Mouse (Mus musculus): ENCODE data around the gene Frmd4a.
"Not testable (repeated sequence)": the region's sequence is repeated elsewhere in the genome, so short reads cannot be mapped to it uniquely, and the experiment has no call there.

Frmd4a gene

DNA sequence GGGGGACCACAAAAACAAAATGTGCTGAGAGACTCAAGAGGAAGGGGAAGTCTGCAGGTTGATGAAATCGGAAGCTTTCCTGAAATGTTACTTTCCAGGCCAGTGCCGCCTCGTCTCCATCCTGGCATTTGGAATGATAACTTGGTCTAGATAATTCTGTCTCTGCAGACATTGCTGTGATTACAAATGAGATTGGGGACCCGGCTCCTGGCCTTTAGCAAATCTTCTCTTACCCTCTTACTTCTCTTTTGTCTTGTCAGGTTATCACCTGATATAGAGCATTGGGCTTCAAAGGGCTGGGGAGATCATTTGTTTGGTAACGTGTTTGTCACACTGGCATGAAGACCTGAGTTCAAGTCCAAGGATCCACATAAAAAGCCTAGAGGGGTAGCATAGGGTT lies 317.4 kb downstream of the Frmd4a start:
- in situ Hi-C loops (cut with MseI, MboI), result no loop called here

- in situ Hi-C loops (cut with MseI, MboI), result no loop called here
Observed at GRCm38 (mm10) chr2:4335881-4336280, 318.4 kb downstream of the Frmd4a start.

DNA sequence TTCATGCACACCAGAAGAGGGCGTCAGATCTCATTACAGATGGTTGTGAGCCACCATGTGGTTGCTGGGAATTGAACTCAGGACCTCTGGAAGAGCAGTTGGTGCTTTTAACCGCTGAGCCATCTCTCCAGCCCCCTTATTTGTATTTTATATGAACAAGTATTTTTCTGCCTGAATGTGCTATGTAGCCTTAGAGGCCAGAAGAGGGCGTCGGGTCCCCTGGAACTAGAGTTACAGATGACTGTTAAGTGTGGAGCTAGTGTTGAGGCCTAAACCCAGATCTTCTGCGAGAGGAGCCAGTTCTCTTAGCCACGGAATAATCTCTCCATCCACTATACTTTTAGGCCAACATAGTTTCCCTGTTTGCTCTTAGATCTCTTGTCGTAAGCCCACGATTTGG lies 320.8 kb downstream of the Frmd4a start:
- in situ Hi-C loops (cut with MseI, MboI), result not testable (repeated sequence)

GRCm38 (mm10) chr2:4339128-4339527 lies 321.6 kb downstream of the Frmd4a start:
- in situ Hi-C loops (cut with MseI, MboI), result no loop called here

DNA sequence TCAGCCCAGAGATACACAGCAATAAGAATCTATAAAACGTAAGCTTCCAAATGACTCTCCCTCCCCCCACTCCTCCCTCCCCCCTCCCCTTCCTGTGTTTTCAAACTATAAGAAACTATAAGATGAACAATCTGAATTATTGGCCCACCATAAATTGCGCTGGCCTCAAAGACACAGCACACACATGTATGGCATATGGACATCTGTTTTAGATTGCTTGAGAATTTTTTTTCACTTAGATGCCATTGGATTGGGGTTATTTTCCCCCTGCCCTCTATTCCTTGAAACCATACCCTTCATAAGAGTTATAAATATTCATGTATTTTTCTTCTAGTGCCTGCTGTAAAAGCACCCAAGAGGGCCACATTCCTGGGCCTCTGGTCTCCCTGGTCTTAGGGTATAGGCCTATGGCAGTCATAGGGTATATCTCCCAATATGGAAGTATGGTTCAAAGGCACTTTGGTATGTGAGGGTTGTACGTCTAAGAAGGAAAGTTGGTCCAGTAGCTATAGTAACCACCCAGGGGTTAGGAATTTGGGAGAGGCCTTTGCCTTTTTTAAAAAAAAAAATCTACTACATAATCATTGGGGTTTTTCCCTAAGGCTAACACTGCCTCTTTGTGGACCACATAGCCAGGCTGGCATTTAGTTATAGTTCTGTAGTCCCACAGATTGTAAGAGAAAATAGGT lies 322.2 kb downstream of the Frmd4a start:
- in situ Hi-C loops (cut with MseI, MboI), result no loop called here

- in situ Hi-C loops (cut with MseI, MboI), result no loop called here
Observed at GRCm38 (mm10) chr2:4340378-4340777, 322.9 kb downstream of the Frmd4a start.

- in situ Hi-C loops (cut with MseI, MboI), result no loop called here
Observed at GRCm38 (mm10) chr2:4341141-4341540, 323.6 kb downstream of the Frmd4a start.

DNA sequence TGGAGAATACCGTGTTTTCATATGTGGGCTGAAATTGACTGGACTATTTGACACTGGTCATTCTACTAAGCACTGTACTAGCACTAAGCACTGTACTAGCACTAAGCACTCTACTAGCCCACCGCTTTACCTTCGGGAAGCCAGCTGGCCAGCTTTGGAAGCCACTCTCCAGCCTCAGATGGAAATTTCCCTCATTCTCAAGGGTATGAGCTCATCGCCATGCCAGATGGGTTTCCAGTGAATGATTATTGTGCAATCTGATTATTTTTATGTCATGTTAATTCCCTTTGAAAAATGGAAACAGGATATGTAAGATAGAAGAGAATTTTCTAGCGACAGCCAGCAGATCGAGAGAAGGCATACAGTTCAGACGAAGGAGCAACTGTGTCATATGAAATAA lies 324.5 kb downstream of the Frmd4a start:
- in situ Hi-C loops (cut with MseI, MboI), result no loop called here

GRCm38 (mm10) chr2:4344411-4344810 lies 326.9 kb downstream of the Frmd4a start:
- in situ Hi-C loops (cut with MseI, MboI), result no loop called here

DNA sequence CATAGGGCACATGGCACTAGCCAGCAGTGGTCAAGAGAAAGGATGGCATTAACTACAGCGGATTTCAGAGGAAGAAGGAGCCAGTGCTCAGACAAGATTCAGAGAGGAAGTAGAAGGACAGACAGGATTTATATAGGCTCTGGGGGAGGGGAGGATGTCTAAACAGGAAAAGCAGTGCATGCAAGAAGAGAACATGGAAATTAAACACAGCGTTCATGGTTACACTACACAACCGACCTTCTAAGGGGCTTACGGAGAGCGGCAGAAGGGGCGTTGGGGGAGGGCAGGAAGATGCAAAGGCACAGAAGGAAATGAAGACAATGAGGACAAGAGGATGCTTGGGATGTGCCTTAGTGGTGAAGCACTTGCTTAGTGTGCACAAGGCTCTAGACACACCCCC lies 328.7 kb downstream of the Frmd4a start:
- in situ Hi-C loops (cut with MseI, MboI), result no loop called here

DNA sequence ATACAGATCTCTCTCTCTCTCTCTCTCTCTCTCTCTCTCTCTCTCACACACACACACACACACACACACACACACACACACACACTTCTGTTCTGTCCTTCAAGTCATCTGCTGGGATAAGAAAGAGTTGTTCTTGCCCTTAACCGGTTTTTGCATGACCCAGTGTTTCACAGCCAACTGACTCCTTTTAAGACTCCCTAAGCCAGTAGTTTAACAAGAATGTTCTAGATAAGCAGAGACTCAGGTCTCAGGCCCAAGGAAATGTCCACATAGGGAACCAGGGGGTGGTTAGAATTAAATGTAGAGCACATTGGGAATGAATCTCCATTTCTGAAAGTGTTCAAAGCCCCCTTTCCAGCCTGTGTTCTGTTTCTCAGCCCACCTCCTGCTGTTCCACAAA lies 329.4 kb downstream of the Frmd4a start:
- in situ Hi-C loops (cut with MseI, MboI), result no loop called here

DNA sequence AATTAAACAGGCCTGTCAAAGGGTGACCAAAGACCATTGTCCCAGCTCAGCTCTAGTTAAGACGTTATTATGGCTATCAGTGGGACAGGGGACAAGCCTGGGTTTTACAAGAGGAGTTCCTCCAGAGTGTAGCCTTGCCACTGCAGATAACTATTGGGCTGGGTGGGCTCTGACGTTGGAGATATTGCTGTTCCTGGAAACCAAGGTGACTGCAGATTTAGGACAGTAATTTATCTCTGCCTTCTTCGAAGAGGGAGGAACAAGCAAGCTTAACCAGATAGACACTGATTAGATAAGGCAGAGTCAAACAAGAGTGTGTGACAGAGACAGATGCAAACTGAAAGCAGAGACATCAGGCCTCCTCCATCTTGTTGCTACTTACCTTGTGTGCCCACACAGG lies 330.3 kb downstream of the Frmd4a start:
- in situ Hi-C loops (cut with MseI, MboI), result no loop called here

DNA sequence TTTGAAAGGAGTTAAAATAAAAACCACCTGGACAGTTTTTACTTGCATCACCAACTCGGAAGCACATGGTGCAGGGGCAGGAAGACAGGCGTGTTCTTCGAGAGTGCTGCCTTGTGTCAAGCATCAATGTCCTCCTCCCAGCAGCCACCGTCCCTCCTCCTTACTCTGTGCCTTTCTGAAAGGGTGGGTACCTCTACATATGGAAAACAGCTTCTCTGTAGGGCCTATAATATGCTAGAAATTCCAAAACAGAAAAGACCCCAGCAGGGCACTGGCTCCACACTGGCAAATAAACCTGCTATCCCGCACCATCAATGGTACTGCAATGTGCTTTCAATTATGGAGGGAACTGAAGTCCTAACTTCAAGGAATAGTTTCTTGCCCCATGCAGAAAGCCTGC lies 331.0 kb downstream of the Frmd4a start:
- in situ Hi-C loops (cut with MseI, MboI), result no loop called here

DNA sequence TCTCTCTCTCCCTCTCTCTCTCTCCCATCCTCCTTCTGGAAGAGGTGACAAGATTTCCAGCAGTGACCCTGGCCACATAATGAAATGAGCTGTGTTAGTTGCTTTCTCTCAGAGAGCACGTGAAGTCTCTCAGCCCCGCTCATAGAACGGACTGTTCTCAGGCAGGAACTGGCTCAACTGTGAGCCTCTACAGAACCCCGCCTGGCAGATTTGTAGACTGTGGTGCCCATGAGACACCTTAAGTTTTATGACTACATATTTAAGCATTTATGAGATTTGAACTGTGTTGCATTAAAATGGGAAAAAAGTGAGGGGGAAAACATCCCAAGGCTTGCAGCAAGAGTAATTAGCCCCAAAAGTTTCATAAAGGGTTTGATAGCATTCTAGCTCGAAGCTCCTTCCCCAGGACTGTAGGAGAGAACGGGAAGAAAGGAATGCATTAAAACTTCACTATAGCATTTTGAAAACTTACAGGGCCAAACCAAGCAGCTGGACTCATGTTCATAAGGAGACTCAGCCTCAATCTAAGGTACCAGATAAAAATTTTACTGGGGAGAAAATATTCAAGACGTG lies 339.4 kb downstream of the Frmd4a start:
- in situ Hi-C loops (cut with MseI, MboI), result no loop called here

DNA sequence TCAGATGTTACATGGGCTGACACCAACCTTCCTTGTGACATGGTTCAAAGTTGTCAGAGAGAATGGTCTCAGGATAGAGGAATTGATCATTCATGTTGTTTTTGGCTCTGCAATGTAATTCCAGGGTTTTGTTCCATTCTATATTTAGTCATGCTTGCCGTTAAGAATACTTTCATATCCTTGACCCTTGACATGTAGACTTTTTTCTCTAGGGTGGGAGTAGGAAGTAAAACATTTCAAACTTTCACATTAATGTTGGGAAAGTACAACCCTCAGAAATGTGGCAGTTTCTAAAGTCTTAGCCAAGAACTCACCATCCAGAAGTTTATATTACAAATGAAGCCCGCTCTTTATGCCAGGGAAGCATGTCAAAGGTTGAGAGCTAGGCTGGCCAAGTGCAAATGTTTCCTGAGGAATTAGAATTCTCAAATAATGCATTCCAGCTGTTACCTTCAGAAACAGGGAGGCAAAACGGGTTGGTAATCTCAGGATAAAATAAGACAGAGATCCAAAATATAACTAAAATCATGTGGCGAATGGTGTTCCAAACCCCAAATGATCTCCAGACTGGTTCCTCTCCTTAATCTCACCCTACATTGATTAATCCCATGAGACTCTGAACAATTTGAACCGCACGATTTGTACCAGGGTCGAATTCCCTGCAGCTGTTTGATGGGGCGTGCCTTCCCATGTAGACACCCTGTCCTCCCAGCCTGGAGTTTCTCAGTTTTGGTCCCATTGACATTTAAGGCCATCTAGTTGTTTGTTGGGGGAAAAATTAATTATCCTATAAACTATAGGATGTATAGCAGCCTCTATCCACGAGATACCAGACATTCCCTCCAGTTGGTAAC lies 344.7 kb downstream of the Frmd4a start:
- in situ Hi-C loops (cut with MseI, MboI), result no loop called here

DNA sequence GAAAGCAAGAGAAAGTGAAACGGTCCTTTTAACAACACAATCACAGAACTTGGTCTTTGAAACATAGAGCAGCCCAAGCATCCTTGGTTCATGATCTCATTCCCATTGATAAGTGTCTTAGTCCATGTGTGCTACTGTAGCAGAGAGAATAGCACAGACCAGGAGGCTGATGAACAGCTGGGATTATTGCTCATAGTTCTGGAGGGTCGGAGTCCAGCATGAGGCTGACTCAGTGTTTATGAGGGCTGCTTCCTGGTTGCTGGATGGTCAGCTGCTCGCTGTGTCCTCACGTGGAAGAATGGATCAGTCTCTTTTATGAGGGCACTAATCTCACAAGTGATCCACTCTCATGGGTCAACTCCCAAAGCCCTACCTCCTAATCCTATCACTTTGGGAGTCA lies 347.4 kb downstream of the Frmd4a start:
- in situ Hi-C loops (cut with MseI, MboI), result no loop called here

DNA sequence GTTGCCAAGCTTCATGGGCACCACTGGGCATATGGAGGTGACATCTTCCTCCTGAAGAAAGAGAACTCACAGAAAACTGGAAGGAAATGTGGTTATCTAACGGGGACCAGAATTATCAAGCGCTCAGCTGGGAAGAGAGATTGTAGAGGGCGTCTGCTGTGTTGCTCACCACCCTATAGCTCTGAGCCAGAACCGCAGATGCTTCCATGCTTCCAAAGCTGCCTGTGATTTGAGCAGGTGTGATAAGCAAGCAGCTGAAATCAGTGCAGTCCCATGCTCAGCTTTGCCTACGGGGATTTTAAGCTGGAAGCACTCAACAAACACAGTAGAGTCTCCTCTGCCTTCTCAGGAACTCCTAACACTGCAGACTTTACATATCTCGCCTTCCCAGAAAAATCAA lies 351.0 kb downstream of the Frmd4a start:
- in situ Hi-C loops (cut with MseI, MboI), result no loop called here

GRCm38 (mm10) chr2:4370499-4370898 lies 353.0 kb downstream of the Frmd4a start:
- in situ Hi-C loops (cut with MseI, MboI), result no loop called here

DNA sequence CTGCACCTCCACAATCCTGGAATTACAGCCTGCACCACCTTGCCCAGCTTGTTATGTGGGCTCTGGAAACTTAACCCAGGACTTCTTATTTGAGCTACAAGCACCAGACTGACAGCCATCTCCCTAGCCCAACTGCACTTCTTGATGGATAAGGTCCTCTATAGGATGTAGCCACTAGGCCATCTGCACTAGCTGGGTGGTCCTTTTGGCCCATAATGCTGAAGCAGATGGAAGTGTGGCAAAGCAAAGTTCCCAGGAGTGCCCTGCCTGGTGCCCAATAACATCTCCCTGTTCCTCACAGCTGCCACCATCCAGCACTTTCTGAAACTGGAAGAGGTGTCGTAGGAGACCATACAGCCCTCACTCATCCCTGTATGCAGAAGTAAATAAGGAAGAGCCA lies 353.8 kb downstream of the Frmd4a start:
- in situ Hi-C loops (cut with MseI, MboI), result no loop called here

DNA sequence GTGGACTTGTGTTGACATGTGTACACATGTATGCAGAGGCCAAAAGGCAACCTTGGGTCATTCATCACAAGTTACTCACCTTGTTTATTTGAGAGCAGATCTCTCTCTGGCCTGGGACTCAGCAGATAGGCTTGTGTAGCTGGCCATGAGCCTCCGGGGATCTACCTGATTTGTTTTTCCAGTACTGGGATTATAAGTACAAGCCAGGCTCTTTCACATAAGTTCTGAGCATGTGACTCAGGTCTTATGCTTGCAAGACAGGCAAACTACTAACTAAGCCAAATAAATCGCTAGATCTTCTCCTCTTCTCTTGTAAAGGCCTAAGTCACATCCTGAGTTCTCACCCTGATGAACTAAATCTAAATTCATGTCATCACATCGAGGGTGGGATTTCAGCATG lies 361.3 kb downstream of the Frmd4a start:
- in situ Hi-C loops (cut with MseI, MboI), result no loop called here

DNA sequence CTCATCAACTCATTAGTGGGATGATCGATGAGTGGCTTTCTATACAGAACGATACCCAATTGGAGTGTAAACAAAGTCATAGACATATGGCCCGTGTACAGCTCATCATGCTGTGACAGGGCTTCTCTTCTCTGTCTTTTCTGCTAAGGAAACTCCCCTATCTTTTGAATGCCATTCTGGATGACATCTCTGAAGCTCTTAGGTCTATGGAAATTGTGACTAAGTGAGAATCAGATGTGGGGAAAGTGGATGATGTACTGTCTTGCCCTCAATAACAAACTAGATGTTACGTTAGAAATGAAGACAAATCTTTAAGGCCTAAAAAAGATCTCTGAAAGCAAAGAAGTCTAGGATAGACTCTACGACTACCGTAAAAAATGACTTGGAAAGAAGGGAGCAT lies 362.9 kb downstream of the Frmd4a start:
- in situ Hi-C loops (cut with MseI, MboI), result no loop called here

- in situ Hi-C loops (cut with MseI, MboI), result no loop called here
Observed at GRCm38 (mm10) chr2:4380926-4381325, 363.4 kb downstream of the Frmd4a start.

DNA sequence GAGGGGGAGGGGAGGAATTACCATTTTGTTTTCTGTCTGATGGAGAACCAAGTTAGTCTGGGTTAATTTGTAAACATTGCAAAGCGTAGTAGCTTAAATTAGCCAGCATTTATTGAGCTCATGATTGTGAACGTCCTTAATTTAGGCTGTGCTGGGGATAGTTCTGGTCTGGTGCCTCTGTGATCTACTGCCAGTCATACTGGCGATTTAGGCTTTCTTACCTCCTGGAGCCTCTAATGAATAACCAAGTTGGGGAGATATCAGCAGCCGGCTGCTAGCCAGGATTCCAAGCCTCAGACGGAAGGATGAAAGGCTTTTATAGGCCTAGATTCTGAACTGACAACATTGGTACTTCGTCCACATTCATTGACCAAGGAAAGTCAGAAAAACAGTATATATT lies 369.0 kb downstream of the Frmd4a start:
- in situ Hi-C loops (cut with MseI, MboI), result no loop called here
